Mouse (Mus musculus) heart, embryonic 16.5 days (tissue): ENCODE data around the gene Saa3. TPM values are rescaled to one million over a fixed set of nuclear protein-coding genes. Genes with fewer than 3 reads are reported as not detected.
"Not testable (repeated sequence)": the region's sequence is repeated elsewhere in the genome, so short reads cannot be mapped to it uniquely, and the experiment has no call there.

Source experiments
- ATAC-seq: fragments of 200-750 bp; cut with Nextera tagmentation; replicated peaks from 2 replicates; pipeline ENCODE4 v1.8.0; 2017; ENCODE audit warnings: moderate number of reproducible peaks; ENCODE audit not compliant: insufficient read depth, low FRiP score; ENCODE audit errors: extremely low read depth
- H3K27ac ChIP-seq: fragments of 300-500 bp; sonication (generic); 2 replicates; pipeline ENCODE4 v1.5.1; 2014; ENCODE audit warnings: mild to moderate bottlenecking, low read length, control low read depth, moderate library complexity
- H3K27me3 ChIP-seq: fragments of 300-500 bp; sonication (generic); 2 replicates; pipeline ENCODE4 v1.6.1; 2014; ENCODE audit warnings: low read length, mixed read lengths; ENCODE audit not compliant: control insufficient read depth, insufficient read depth
- H3K36me3 ChIP-seq: fragments of 300-500 bp; sonication (generic); 2 replicates; pipeline ENCODE4 v1.6.1; 2014; ENCODE audit not compliant: control insufficient read depth, insufficient read depth
- H3K4me1 ChIP-seq: fragments of 300-500 bp; sonication (generic); 2 replicates; pipeline ENCODE4 v1.6.1; 2014; ENCODE audit warnings: low read length, mixed read lengths; ENCODE audit not compliant: control insufficient read depth, insufficient read depth
- H3K4me2 ChIP-seq: fragments of 300-500 bp; sonication (generic); 2 replicates; pipeline ENCODE4 v1.6.1; 2014; ENCODE audit warnings: low read depth, mild to moderate bottlenecking, control low read depth, low read length
- H3K4me3 ChIP-seq: fragments of 300-500 bp; sonication (generic); 2 replicates; pipeline ENCODE4 v1.5.1; 2014; ENCODE audit warnings: mild to moderate bottlenecking, control low read depth, low read length
- H3K9ac ChIP-seq: fragments of 300-500 bp; sonication (generic); 2 replicates; pipeline ENCODE4 v1.6.1; 2014; ENCODE audit warnings: low read length, control low read depth
- H3K9me3 ChIP-seq: fragments of 300-500 bp; sonication (generic); replicated peaks from 2 replicates; pipeline ENCODE4 v1.6.1; 2016; ENCODE audit warnings: low read length; ENCODE audit not compliant: control insufficient read depth
- WGBS: fragments of 180-500 bp; shearing (Covaris S2); extraction: QIAGEN DNeasy Blood & Tissue Kit; methylation state at CpG from one replicate; pipeline ENCODE4 v1.1.7; 2014; 5-methylcytosine and 5-hydroxymethylcytosine counted together
- polyA plus RNA-seq: library from polyadenylated mRNA; unstranded; fragments of >200 nt; fragmentation: Nextera tagmentation; extraction: Ambion mirVana; gene quantifications from 2 replicates; pipeline ENCODE4 v1.2.1, GENCODE M21; 2015

The Saa3 gene
- polyA plus RNA-seq, 1 experiment from 2014 or later = 0.84 TPM

DNA sequence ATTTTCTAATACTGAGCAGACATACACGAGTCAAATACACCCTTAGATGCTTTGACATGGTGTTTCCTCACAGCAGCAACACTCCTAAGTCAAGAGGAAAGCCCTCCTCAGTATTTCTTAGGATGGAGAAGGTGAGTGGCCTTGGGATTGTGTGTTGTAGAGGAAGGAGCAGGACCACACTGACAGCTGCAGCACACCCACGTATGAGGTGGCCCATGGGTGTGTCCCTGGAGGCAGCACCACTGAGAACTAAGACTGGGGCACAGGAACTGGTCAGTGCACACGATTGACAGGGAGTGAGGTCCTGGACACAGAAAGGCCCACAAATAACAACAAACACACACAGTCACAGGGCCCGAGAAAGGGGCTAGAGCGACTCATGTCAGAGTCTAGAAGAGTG, 24.5 kb upstream of the Saa3 start:
- H3K9me3 ChIP-seq, H3K27me3 ChIP-seq, H3K4me1 ChIP-seq, ATAC-seq, H3K9ac ChIP-seq, H3K4me3 ChIP-seq, H3K4me2 ChIP-seq, H3K36me3 ChIP-seq, H3K27ac ChIP-seq: not testable (repeated sequence)
- 73% methylated on average over 5 of the region's 5 CpGs for WGBS

DNA sequence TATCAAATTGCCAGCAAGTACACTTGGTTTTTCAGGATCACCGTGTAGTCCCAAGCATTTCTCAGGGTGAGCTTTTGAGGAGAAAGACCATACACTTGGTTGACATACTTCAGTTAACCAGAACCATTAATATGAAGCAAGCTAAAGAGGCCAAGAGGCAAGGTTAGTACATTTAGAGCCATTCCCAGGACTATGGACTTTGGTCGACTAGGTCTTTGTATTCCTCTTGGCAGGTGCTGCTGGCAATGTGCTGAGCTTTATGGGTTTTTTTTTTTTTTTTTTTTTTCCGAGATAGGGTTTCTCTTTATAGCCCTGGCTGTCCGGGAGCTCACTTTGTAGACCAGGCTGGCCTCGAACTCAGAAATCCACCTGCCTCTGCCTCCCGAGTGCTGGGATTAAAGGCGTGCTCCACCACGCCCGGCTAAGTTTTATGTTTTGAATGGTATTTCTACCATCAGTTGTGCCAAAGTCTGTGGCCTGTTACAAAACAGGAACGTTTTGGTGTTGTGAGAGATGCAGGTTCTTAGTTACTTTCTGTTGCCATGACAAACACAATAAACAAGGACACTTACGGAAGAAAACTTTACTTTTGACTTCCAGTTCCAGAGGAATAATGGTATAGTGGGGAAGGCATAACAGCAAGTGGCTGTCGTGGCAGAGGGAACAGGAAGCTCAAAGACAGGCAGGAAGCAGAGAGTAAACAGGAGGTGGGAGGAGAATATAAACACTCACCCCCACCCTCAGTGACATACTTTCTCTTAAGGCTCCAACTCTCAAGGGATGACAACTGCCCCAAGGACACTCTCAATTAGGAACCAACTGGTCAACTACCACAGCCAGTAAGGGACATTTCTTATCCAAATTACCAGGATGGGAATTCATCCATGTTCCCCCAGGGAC, 23.3 kb upstream of the Saa3 start:
- Histone ChIP-seq H3K4me2 (no peak overlapping the region), H3K27me3 (no peaks in the 10 kb centered on the region), H3K4me3 (no peak overlapping the region), H3K27ac (no peak overlapping the region), H3K9me3 (no peaks in the 10 kb centered on the region), H3K4me1 (no peaks in the 10 kb centered on the region), H3K36me3 (no peaks in the 10 kb centered on the region), H3K9ac (no peak overlapping the region)
- ATAC-seq = no peak
- 67% methylated on average over 12 of the region's 12 CpGs for WGBS

DNA sequence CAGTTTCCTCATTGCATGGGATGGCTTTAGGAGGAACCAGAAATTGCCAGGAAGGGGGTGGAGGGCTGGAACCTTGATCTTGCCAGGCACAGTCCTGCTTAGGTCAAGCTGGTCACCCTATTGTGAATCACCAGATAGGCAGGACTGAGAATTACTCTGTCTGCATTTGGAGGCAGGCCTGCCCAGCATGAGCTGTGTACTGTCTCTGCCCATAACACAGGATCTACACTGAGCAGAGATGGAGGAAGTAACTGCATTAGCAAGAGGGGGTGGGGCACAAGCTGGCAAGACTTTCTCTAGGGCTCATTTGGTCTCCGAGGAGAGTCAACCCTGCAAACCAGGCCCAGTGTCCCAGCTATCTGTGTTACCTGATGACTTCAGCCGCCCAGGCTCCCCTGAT, 19.5 kb upstream of the Saa3 start:
- no peak overlapping the region for H3K9ac ChIP-seq
- WGBS = 61% methylated on average over 2 of the region's 2 CpGs
- H3K36me3 ChIP-seq = no peaks in the 10 kb centered on the region
- H3K9me3 ChIP-seq = no peaks in the 10 kb centered on the region
- H3K4me2 ChIP-seq = no peak overlapping the region
- H3K4me3 ChIP-seq = no peak overlapping the region
- ATAC-seq = no peak
- H3K4me1 ChIP-seq = no peaks in the 10 kb centered on the region
- H3K27ac ChIP-seq = no peak overlapping the region
- no peaks in the 10 kb centered on the region for H3K27me3 ChIP-seq

DNA sequence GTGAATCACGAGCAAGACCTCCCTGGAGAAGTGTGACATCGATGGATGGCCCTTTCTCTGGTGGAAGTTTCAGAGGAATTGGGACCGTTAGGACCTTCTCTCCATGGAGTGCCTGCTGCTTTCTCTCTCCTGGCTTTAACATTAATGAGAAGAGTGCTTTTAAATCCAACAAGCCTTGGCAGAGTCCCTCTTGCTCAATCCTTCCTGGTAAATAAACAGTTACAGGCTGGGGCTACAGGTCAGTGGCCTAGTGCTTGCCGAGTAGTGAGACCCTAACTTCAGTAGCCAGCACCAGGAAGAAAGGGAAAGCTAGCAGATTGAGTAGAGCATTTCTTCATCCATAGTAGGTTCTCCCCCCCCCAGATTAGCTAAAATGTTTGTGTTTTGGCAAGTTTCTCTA, 17.0 kb upstream of the Saa3 start, which contains the start of gene Saa4:
Gene Saa4 (minus strand): TSS at position 146 of the 400 bp plus-strand sequence.
- no peak within 1 kb of the TSS for H3K4me2 ChIP-seq
- H3K4me1 ChIP-seq = no peaks in the 10 kb centered on the region
- H3K9ac ChIP-seq = no peak within 1 kb of the TSS
- no peaks in the 10 kb centered on the region for H3K9me3 ChIP-seq
- no peaks in the 10 kb centered on the region for H3K27me3 ChIP-seq
- H3K27ac ChIP-seq = no peak within 1 kb of the TSS
- H3K4me3 ChIP-seq = no peak within 1 kb of the TSS
- H3K36me3 ChIP-seq = no peaks in the 10 kb centered on the region
- no peak for ATAC-seq
- 80% methylated on average over 4 of the region's 4 CpGs for WGBS

DNA sequence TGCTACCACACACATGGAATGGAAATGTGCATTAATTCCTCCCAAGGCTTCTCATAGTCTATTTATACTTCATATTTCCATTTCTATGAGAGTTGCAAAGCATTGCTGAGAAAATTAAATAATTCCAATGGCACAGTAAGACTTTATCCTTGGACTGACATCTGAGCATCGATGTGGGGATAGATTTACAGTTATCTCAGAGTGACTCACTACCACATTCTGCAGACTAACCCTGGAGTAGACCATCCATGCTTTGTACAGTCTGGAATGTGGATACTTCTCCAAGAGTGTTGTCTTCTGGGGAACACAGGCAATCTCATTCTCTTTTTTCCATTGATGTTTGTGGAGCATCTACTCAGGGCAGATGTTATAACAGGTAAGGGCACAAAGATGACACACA, 12.1 kb upstream of the Saa3 start:
- no peaks in the 10 kb centered on the region for H3K27me3 ChIP-seq
- no peak overlapping the region for H3K4me3 ChIP-seq
- no peak for ATAC-seq
- H3K4me2 ChIP-seq = no peak overlapping the region
- no peak overlapping the region for H3K27ac ChIP-seq
- H3K36me3 ChIP-seq = no peaks in the 10 kb centered on the region
- H3K9ac ChIP-seq = no peak overlapping the region
- no peaks in the 10 kb centered on the region for H3K9me3 ChIP-seq
- H3K4me1 ChIP-seq = no peaks in the 10 kb centered on the region
- 74% methylated on average over 1 of the region's 1 CpGs for WGBS

DNA sequence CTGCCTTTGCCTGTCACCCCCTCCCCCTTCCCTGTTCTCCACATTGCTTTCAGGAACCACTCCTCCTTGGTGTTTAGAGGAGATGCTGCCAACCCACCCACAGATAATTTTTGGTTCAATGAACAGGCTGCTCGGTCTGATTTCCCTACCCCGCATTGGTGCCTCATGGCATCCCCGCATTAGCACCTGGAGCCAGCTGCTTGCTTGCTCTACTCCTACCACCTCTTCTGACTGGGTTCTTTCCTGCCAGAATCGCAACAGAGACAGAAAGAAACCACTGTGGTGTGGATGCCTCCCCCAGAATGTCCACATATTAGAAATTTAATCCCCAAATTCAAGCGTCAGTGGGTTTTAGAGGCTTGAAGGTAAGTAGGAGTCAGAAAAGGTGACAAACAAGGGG, 8.9 kb upstream of the Saa3 start:
- H3K9me3 ChIP-seq = no peaks in the 10 kb centered on the region
- no peaks in the 10 kb centered on the region for H3K36me3 ChIP-seq
- no peak overlapping the region for H3K27ac ChIP-seq
- no peak for ATAC-seq
- no peaks in the 10 kb centered on the region for H3K27me3 ChIP-seq
- no peak overlapping the region for H3K9ac ChIP-seq
- WGBS = 77% methylated on average over 5 of the region's 5 CpGs
- no peak overlapping the region for H3K4me2 ChIP-seq
- no peaks in the 10 kb centered on the region for H3K4me1 ChIP-seq
- H3K4me3 ChIP-seq = no peak overlapping the region

DNA sequence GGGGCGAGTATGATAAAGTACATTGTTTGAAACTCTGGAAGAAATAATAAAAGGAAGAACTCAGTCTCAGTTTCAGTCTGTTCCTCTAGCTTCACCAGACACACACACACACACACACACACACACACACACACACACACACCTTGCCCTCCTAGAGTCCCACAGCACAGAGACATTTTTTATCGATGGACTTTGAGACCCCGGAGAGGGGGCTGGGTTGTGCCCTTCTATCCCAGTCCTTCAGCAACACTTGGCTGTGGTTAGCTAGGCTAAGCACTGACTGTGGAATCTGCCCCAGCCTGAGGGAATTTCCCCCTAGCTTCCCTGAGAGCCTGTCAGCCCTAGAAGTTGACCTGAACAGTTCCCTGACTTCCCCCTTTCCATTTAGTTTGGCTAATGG, 8.3 kb upstream of the Saa3 start:
- Histone ChIP-seq H3K4me3 (no peak overlapping the region), H3K4me2 (no peak overlapping the region), H3K4me1 (no peaks in the 10 kb centered on the region), H3K36me3 (no peaks in the 10 kb centered on the region), H3K27me3 (0 out of 2 replicates have a peak, but pooled peaks cover 3% of the 10 kb centered on the region), H3K27ac (no peak overlapping the region), H3K9me3 (no peaks in the 10 kb centered on the region), H3K9ac (no peak overlapping the region)
- WGBS = 68% methylated on average over 3 of the region's 3 CpGs
- ATAC-seq = no peak

DNA sequence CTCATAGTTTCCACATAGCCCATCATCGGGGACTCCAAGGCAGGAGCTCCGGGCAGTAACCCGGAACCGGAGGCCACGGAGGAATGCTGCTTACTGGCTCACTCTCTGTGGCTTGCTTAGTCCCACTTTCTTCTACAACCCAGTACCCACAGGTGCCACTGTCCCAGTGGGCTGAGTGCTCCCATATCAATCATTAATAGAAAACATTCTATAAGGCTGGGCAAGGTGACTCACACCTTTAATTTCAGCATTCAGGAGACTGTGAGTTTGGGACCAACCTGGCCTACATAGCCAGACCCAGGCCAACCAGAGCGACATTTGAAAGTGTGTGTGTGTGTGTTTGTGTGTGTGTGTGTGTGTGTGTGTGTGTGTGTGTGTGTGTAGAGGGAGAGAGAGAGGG, 7.9 kb upstream of the Saa3 start:
- Histone ChIP-seq H3K27ac (no peak overlapping the region), H3K4me3 (no peak overlapping the region), H3K4me2 (no peak overlapping the region), H3K4me1 (no peaks in the 10 kb centered on the region), H3K9ac (no peak overlapping the region), H3K36me3 (no peaks in the 10 kb centered on the region), H3K27me3 (0 out of 2 replicates have a peak, but pooled peaks cover 3% of the 10 kb centered on the region), H3K9me3 (no peaks in the 10 kb centered on the region)
- ATAC-seq = no peak
- WGBS = 88% methylated on average over 6 of the region's 6 CpGs

DNA sequence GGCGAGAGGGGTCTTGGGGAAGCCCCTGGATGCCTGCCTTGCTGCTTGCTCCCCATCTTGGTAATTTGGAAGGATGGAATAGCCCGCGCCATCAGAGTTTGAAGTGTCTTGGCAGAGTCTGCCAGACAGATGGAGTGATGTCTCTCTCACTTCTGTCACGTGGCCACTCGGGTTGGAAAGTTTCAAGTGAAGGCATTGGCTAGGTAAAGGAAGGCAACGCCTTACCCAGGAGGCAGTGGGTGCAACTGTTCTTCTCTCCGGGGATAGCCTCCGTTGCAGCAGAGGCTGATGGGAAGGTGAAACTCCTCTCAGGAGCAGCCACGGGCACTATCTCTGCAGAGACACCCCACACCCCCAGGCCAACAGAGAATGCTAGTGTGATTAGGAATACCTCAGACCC, 5.0 kb upstream of the Saa3 start:
- H3K9me3 ChIP-seq = no peaks in the 10 kb centered on the region
- WGBS = 60% methylated on average over 9 of the region's 9 CpGs
- H3K27me3 ChIP-seq = peaks cover 3% of the 10 kb centered on the region; the same call in 1 of the 2 replicates
- no peak overlapping the region for H3K4me2 ChIP-seq
- no peak overlapping the region for H3K4me3 ChIP-seq
- H3K4me1 ChIP-seq = no peaks in the 10 kb centered on the region
- no peak overlapping the region for H3K27ac ChIP-seq
- H3K9ac ChIP-seq = no peak overlapping the region
- H3K36me3 ChIP-seq = no peaks in the 10 kb centered on the region
- ATAC-seq = no peak
